Mouse (Mus musculus) activated CD4-positive, CD25-positive, alpha-beta regulatory T cell, adult 4 months (primary cell): ENCODE data around the gene Lao1. TPM values are rescaled to one million over a fixed set of nuclear protein-coding genes. Genes with fewer than 3 reads are reported as not detected.
"Not testable (repeated sequence)": the region's sequence is repeated elsewhere in the genome, so short reads cannot be mapped to it uniquely, and the experiment has no call there.

Source experiments
- ATAC-seq: one replicate; pipeline ENCODE4 v1.8.0; 2017
- polyA plus RNA-seq, 2 experiments: library from polyadenylated mRNA; unstranded; fragments of 100-300 nt; shearing (Covaris generic); gene quantifications; one replicate each; pipeline ENCODE4 v1.2.1; 2017

Lao1 gene
- not detected for polyA plus RNA-seq

GRCm38 (mm10) chr4:118961141-118961628, at the start of gene Lao1:
Lao1 (plus strand) TSS chr4:118961578.
- no peak for ATAC-seq

GRCm38 (mm10) chr4:118917365-118917764, 44.0 kb upstream of the Lao1 start, which contains the start of gene Olfr1329:
Olfr1329 (minus strand) TSS chr4:118917465.
- not testable (repeated sequence) for ATAC-seq

GRCm38 (mm10) chr4:118931326-118931725, 30.1 kb upstream of the Lao1 start:
- ATAC-seq: not testable (repeated sequence)

- no peak for ATAC-seq
Observed at GRCm38 (mm10) chr4:118938512-118938911, 22.9 kb upstream of the Lao1 start, which contains the start of gene Olfr1328. Olfr1328 (minus strand) TSS chr4:118938612.

- ATAC-seq: no peak
Observed at GRCm38 (mm10) chr4:118958812-118959211, 2.6 kb upstream of the Lao1 start.

- ATAC-seq: no peak
Observed at GRCm38 (mm10) chr4:118967711-118968110, 6.3 kb downstream of the Lao1 start.

GRCm38 (mm10) chr4:118973281-118973680, 11.9 kb downstream of the Lao1 start:
- ATAC-seq: no peak

GRCm38 (mm10) chr4:118985291-118985690, 23.9 kb downstream of the Lao1 start:
- ATAC-seq: no peak

GRCm38 (mm10) chr4:118988535-118988934, 27.2 kb downstream of the Lao1 start:
- no peak for ATAC-seq

- ATAC-seq: no peak
Observed at GRCm38 (mm10) chr4:118989331-118989730, 28.0 kb downstream of the Lao1 start.

GRCm38 (mm10) chr4:118991797-118992196, 30.4 kb downstream of the Lao1 start:
- ATAC-seq: no peak

- ATAC-seq: no peak
Observed at GRCm38 (mm10) chr4:118997127-118997542, 35.8 kb downstream of the Lao1 start.

GRCm38 (mm10) chr4:118999691-119000486, 38.5 kb downstream of the Lao1 start:
- ATAC-seq: peak; percentile 28

- no peak for ATAC-seq
Observed at GRCm38 (mm10) chr4:119001696-119002095, 40.3 kb downstream of the Lao1 start.

- ATAC-seq: no peak
Observed at GRCm38 (mm10) chr4:119002512-119002911, 41.1 kb downstream of the Lao1 start.

- no peak for ATAC-seq
Observed at GRCm38 (mm10) chr4:119004178-119004577, 42.8 kb downstream of the Lao1 start.

- peak; percentile 88 for ATAC-seq
Observed at GRCm38 (mm10) chr4:119004613-119005339, 43.4 kb downstream of the Lao1 start.

GRCm38 (mm10) chr4:119007602-119008001, 46.2 kb downstream of the Lao1 start:
- no peak for ATAC-seq

GRCm38 (mm10) chr4:119008476-119008875, 47.1 kb downstream of the Lao1 start:
- ATAC-seq: no peak

GRCm38 (mm10) chr4:119009814-119010213, 48.4 kb downstream of the Lao1 start:
- no peak for ATAC-seq

- ATAC-seq: no peak
Observed at GRCm38 (mm10) chr4:119011050-119011680, 49.8 kb downstream of the Lao1 start.

GRCm38 (mm10) chr4:119013031-119013430, 51.7 kb downstream of the Lao1 start:
- no peak for ATAC-seq

- ATAC-seq: no peak
Observed at GRCm38 (mm10) chr4:119014997-119015396, 53.6 kb downstream of the Lao1 start.
